Mouse (Mus musculus) E14TG2a.4 (cell line): Measurements from ENCODE around the gene Ggt6.

Source experiments
- CTCF ChIP-seq: conservative IDR thresholded peaks from 2 replicates; pipeline ENCODE4 v1.5.1; 2014; ENCODE audit warnings: low read length
- NANOG ChIP-seq: IDR thresholded peaks from 2 replicates; pipeline ENCODE4 v1.6.1; 2014; ENCODE audit warnings: borderline replicate concordance, low read length, mixed read lengths

GRCm38 (mm10) chr11:72396621-72397020 lies 38.7 kb upstream of the Ggt6 start:
- TF ChIP-seq CTCF (no peak), NANOG (no peak)
